Mouse (Mus musculus): ENCODE results near the gene Pkn1. TPM values are rescaled to one million over a fixed set of nuclear protein-coding genes. Genes with fewer than 3 reads are reported as not detected.

The Pkn1 gene
- polyA plus RNA-seq, 1 experiment from 2014 or later = 15.4 TPM

GRCm38 (mm10) chr8:83700423-83701085 lies 1.6 kb upstream of the Pkn1 start:
- H3K36me3 ChIP-seq = no peaks in the 10 kb centered on the region
- no peak for ATAC-seq (replicated peaks; ENCODE audit: insufficient number of reproducible peaks, insufficient read depth, low FRiP score, low read depth)
- H3K27ac ChIP-seq = peak overlapping the region; percentile 25; the same call in 1 of the 2 replicates
- H3K4me1 ChIP-seq (replicated peaks) = peaks cover 45% of the 10 kb centered on the region
- H3K27me3 ChIP-seq = no peaks in the 10 kb centered on the region
- H3K4me3 ChIP-seq = no peak overlapping the region
- no peaks in the 10 kb centered on the region for H3K9me3 ChIP-seq (replicated peaks)
- 58% methylated on average over 9 of the region's 9 CpGs for WGBS
- H3K4me2 ChIP-seq = no peak overlapping the region
- H3K9ac ChIP-seq = no peak overlapping the region

- Histone ChIP-seq H3K9ac (peak overlapping the region; percentile 98), H3K27me3 (no peaks in the 10 kb centered on the region), H3K4me2 (peak overlapping the region; percentile 97), H3K4me1 (replicated peaks) (peaks cover 50% of the 10 kb centered on the region), H3K9me3 (replicated peaks) (no peaks in the 10 kb centered on the region), H3K36me3 (no peaks in the 10 kb centered on the region), H3K27ac (peak overlapping the region; percentile 88), H3K4me3 (peak overlapping the region; percentile 84)
- WGBS = 29% methylated on average over 9 of the region's 9 CpGs
- ATAC-seq (replicated peaks; ENCODE audit: insufficient number of reproducible peaks, insufficient read depth, low FRiP score, low read depth) = no peak
Observed at GRCm38 (mm10) chr8:83699566-83699965, 587 bp upstream of the Pkn1 start.

GRCm38 (mm10) chr8:83698291-83698660 lies 703 bp downstream of the Pkn1 start:
- H3K36me3 ChIP-seq = no peaks in the 10 kb centered on the region
- peak overlapping the region; percentile 97 for H3K4me2 ChIP-seq
- 4% methylated on average over 15 of the region's 15 CpGs for WGBS
- H3K9ac ChIP-seq = peak overlapping the region; percentile 98
- H3K9me3 ChIP-seq (replicated peaks) = no peaks in the 10 kb centered on the region
- H3K4me1 ChIP-seq (replicated peaks) = peaks cover 59% of the 10 kb centered on the region
- 0 out of 2 replicates have a peak, but pooled peaks have one; percentile 8 for ATAC-seq (replicated peaks; ENCODE audit: insufficient number of reproducible peaks, insufficient read depth, low FRiP score, low read depth)
- H3K4me3 ChIP-seq = peak overlapping the region; percentile 84
- H3K27me3 ChIP-seq = no peaks in the 10 kb centered on the region
- peak overlapping the region; percentile 88 for H3K27ac ChIP-seq

GRCm38 (mm10) chr8:83697374-83698220 lies 1.4 kb downstream of the Pkn1 start:
- H3K4me2 ChIP-seq = peak overlapping the region; percentile 97
- 37% methylated on average over 19 of the region's 19 CpGs for WGBS
- H3K4me3 ChIP-seq = peak overlapping the region; percentile 84
- no peaks in the 10 kb centered on the region for H3K27me3 ChIP-seq
- H3K9me3 ChIP-seq (replicated peaks) = no peaks in the 10 kb centered on the region
- peaks cover 2% of the 10 kb centered on the region; the same call in 1 of the 2 replicates for H3K36me3 ChIP-seq
- peak overlapping the region; percentile 98 for H3K9ac ChIP-seq
- no peak for ATAC-seq (replicated peaks; ENCODE audit: insufficient number of reproducible peaks, insufficient read depth, low FRiP score, low read depth)
- peaks cover 59% of the 10 kb centered on the region for H3K4me1 ChIP-seq (replicated peaks)
- peak overlapping the region; percentile 88 for H3K27ac ChIP-seq

- Histone ChIP-seq H3K27me3 (no peaks in the 10 kb centered on the region), H3K4me1 (replicated peaks) (peaks cover 54% of the 10 kb centered on the region), H3K9ac (no peak overlapping the region), H3K9me3 (replicated peaks) (no peaks in the 10 kb centered on the region), H3K27ac (no peak overlapping the region), H3K4me3 (no peak overlapping the region), H3K4me2 (0 out of 2 replicates have a peak overlapping the region, but pooled peaks have one; percentile 12), H3K36me3 (peaks cover 23% of the 10 kb centered on the region)
- no peak for ATAC-seq (replicated peaks; ENCODE audit: insufficient number of reproducible peaks, insufficient read depth, low FRiP score, low read depth)
- 69% methylated on average over 16 of the region's 17 CpGs for WGBS
Observed at GRCm38 (mm10) chr8:83695351-83696106, 3.5 kb downstream of the Pkn1 start.

GRCm38 (mm10) chr8:83694369-83695160 lies 4.4 kb downstream of the Pkn1 start:
- WGBS = 77% methylated on average over 11 of the region's 11 CpGs
- Histone ChIP-seq H3K9me3 (replicated peaks) (no peaks in the 10 kb centered on the region), H3K27ac (no peak overlapping the region), H3K4me1 (replicated peaks) (peaks cover 45% of the 10 kb centered on the region), H3K36me3 (peaks cover 32% of the 10 kb centered on the region), H3K27me3 (no peaks in the 10 kb centered on the region), H3K9ac (no peak overlapping the region), H3K4me2 (no peak overlapping the region), H3K4me3 (no peak overlapping the region)
- ATAC-seq (replicated peaks; ENCODE audit: insufficient number of reproducible peaks, insufficient read depth, low FRiP score, low read depth) = no peak

GRCm38 (mm10) chr8:83693609-83694236 lies 5.3 kb downstream of the Pkn1 start:
- Histone ChIP-seq H3K4me1 (replicated peaks) (peaks cover 41% of the 10 kb centered on the region), H3K9me3 (replicated peaks) (no peaks in the 10 kb centered on the region), H3K27ac (no peak overlapping the region), H3K36me3 (peaks cover 32% of the 10 kb centered on the region), H3K9ac (no peak overlapping the region), H3K4me2 (no peak overlapping the region), H3K27me3 (no peaks in the 10 kb centered on the region), H3K4me3 (no peak overlapping the region)
- 73% methylated on average over 10 of the region's 10 CpGs for WGBS
- no peak for ATAC-seq (replicated peaks; ENCODE audit: insufficient number of reproducible peaks, insufficient read depth, low FRiP score, low read depth)

GRCm38 (mm10) chr8:83689264-83689663 lies 9.7 kb downstream of the Pkn1 start:
- peaks cover 56% of the 10 kb centered on the region for H3K36me3 ChIP-seq

GRCm38 (mm10) chr8:83684517-83684916 lies 14.5 kb downstream of the Pkn1 start:
- no peak overlapping the region for H3K9ac ChIP-seq
- no peaks in the 10 kb centered on the region for H3K9me3 ChIP-seq (replicated peaks)
- ATAC-seq (replicated peaks; ENCODE audit: insufficient number of reproducible peaks, insufficient read depth, low FRiP score, low read depth) = no peak
- no peaks in the 10 kb centered on the region for H3K27me3 ChIP-seq
- H3K4me2 ChIP-seq = no peak overlapping the region
- 88% methylated on average over 9 of the region's 9 CpGs for WGBS
- peaks cover 57% of the 10 kb centered on the region for H3K36me3 ChIP-seq
- no peak overlapping the region for H3K27ac ChIP-seq
- no peak overlapping the region for H3K4me3 ChIP-seq
- peaks cover 16% of the 10 kb centered on the region for H3K4me1 ChIP-seq (replicated peaks)

More at GRCm38 (mm10) chr8:83689264-83689663, 9.7 kb downstream of the Pkn1 start:
- H3K4me1 ChIP-seq (replicated peaks) = peaks cover 6% of the 10 kb centered on the region
- no peak for ATAC-seq (replicated peaks; ENCODE audit: insufficient number of reproducible peaks, insufficient read depth, low FRiP score, low read depth)
- no peaks in the 10 kb centered on the region for H3K9me3 ChIP-seq (replicated peaks)
- no peaks in the 10 kb centered on the region for H3K27me3 ChIP-seq
- H3K9ac ChIP-seq = no peak overlapping the region
- H3K4me3 ChIP-seq = no peak overlapping the region
- 89% methylated on average over 6 of the region's 6 CpGs for WGBS
- no peak overlapping the region for H3K4me2 ChIP-seq
- no peak overlapping the region for H3K27ac ChIP-seq

GRCm38 (mm10) chr8:83681099-83681498 lies 17.9 kb downstream of the Pkn1 start:
- 0 out of 2 replicates have a peak, but pooled peaks have one; percentile 48 for ATAC-seq (replicated peaks; ENCODE audit: insufficient number of reproducible peaks, insufficient read depth, low FRiP score, low read depth)

More at GRCm38 (mm10) chr8:83681099-83681498, 17.9 kb downstream of the Pkn1 start:
- Histone ChIP-seq H3K27ac (peak overlapping the region; percentile 46), H3K9me3 (replicated peaks) (no peaks in the 10 kb centered on the region), H3K4me2 (no peak overlapping the region), H3K27me3 (no peaks in the 10 kb centered on the region), H3K4me3 (no peak overlapping the region), H3K9ac (no peak overlapping the region), H3K4me1 (replicated peaks) (peaks cover 16% of the 10 kb centered on the region), H3K36me3 (peaks cover 73% of the 10 kb centered on the region)
- 26% methylated on average over 6 of the region's 6 CpGs for WGBS

Data from heart, embryonic 15.5 days (tissue).